In genomic region chr15:84418266-84418610, GRCm38 (mm10) we compare ENCODE assay signal across 20 mouse cellular contexts. TPM values are rescaled to one million over a fixed set of nuclear protein-coding genes. Genes with fewer than 3 reads are reported as not detected.
DNase-seq lines count a peak whose midpoint lies in the region; ATAC-seq and TF ChIP-seq lines count a peak whose summit lies in the region.
"Had no signal": no experiment of that assay in that cellular context is flagged by ENCODE, and none has a peak within 500 bp of the region (broad histone marks: within the 10 kb centered on the region; RNA-seq: fewer than 3 reads in every experiment).

No protein-coding gene starts in this region.

- TF ChIP-seq CTCF in olfactory bulb, adult 2 months (IDR thresholded peaks at IDR 0.05; ENCODE audit: insufficient read depth, low read depth, low read length): no peak

- H3K27ac ChIP-seq in forebrain, embryonic 13.5 days: peak overlapping the region; percentile 92
- peak overlapping the region; percentile 80 for H3K27ac ChIP-seq in hindbrain, embryonic 12.5 days
- peak overlapping the region; percentile 92 for H3K27ac ChIP-seq in midbrain, embryonic 13.5 days
- H3K27ac ChIP-seq in olfactory bulb, adult 2 months (ENCODE audit: insufficient read depth, low read depth, low read length): peak overlapping the region; percentile 96
- H3K27ac ChIP-seq: heart, embryonic 10.5 days; limb, embryonic 12.5 days; liver, embryonic 14.5 days had no signal

- DNase-seq in T-cell, adult 2 months (ENCODE audit: low spot score): no peak
- no peak for DNase-seq in heart, postnatal 36 days
- DNase-seq: adrenal gland, postnatal 25 days; cerebellum, adult 8-10 months; gastrocnemius, postnatal 36 days; heart, postnatal 4 days; kidney, adult 11 months; kidney, postnatal 25 days; layer of hippocampus, postnatal 36 days; right cerebral cortex, postnatal 14 days had no signal

- no peaks in the 10 kb centered on the region for H3K36me3 ChIP-seq in forebrain, embryonic 13.5 days (ENCODE audit: poor library complexity, severe bottlenecking)
- H3K36me3 ChIP-seq in hindbrain, embryonic 12.5 days: no peaks in the 10 kb centered on the region
- peaks cover 5% of the 10 kb centered on the region; the same call in 1 of the 2 replicates for H3K36me3 ChIP-seq in midbrain, embryonic 13.5 days
- H3K36me3 ChIP-seq: G1E; heart, embryonic 10.5 days; limb, embryonic 12.5 days had no signal

- 0 out of 2 replicates have a peak overlapping the region, but pooled peaks have one; percentile 12 for H3K4me2 ChIP-seq in forebrain, embryonic 13.5 days
- H3K4me2 ChIP-seq in hindbrain, embryonic 12.5 days (replicated peaks): no peak overlapping the region
- H3K4me2 ChIP-seq in midbrain, embryonic 13.5 days (replicated peaks): 0 out of 2 replicates have a peak overlapping the region, but pooled peaks have one; percentile 15
- H3K4me2 ChIP-seq: limb, embryonic 12.5 days had no signal

- H3K27me3 ChIP-seq in forebrain, embryonic 13.5 days: peaks cover 28% of the 10 kb centered on the region
- H3K27me3 ChIP-seq in hindbrain, embryonic 12.5 days: peaks cover 45% of the 10 kb centered on the region
- H3K27me3 ChIP-seq in midbrain, embryonic 13.5 days: peaks cover 19% of the 10 kb centered on the region; the same call in 1 of the 2 replicates

- H3K4me3 ChIP-seq in forebrain, embryonic 13.5 days: no peak overlapping the region
- no peak overlapping the region for H3K4me3 ChIP-seq in hindbrain, embryonic 12.5 days
- H3K4me3 ChIP-seq in midbrain, embryonic 13.5 days (replicated peaks): no peak overlapping the region
- H3K4me3 ChIP-seq in olfactory bulb, adult 2 months (ENCODE audit: insufficient read depth, low read depth, low read length): no peak overlapping the region
- H3K4me3 ChIP-seq: heart, embryonic 10.5 days; limb, embryonic 12.5 days had no signal

- no peak for TF ChIP-seq POLR2A in olfactory bulb, adult 2 months (IDR thresholded peaks at IDR 0.05; ENCODE audit: insufficient read depth, low read depth, low read length)

- H3K9ac ChIP-seq in forebrain, embryonic 13.5 days: peak overlapping the region; percentile 53; the same call in 1 of the 2 replicates
- no peak overlapping the region for H3K9ac ChIP-seq in hindbrain, embryonic 12.5 days
- no peak overlapping the region for H3K9ac ChIP-seq in midbrain, embryonic 13.5 days (replicated peaks)
- H3K9ac ChIP-seq: limb, embryonic 12.5 days; liver, embryonic 14.5 days had no signal

- no peaks in the 10 kb centered on the region for H3K9me3 ChIP-seq in forebrain, embryonic 13.5 days (replicated peaks)
- H3K9me3 ChIP-seq in hindbrain, embryonic 12.5 days (replicated peaks): no peaks in the 10 kb centered on the region
- no peaks in the 10 kb centered on the region for H3K9me3 ChIP-seq in midbrain, embryonic 13.5 days
- H3K9me3 ChIP-seq: heart, embryonic 10.5 days; limb, embryonic 12.5 days had no signal

- H3K4me1 ChIP-seq in forebrain, embryonic 13.5 days: peaks cover 63% of the 10 kb centered on the region
- H3K4me1 ChIP-seq in hindbrain, embryonic 12.5 days: peaks cover 43% of the 10 kb centered on the region
- peaks cover 74% of the 10 kb centered on the region for H3K4me1 ChIP-seq in midbrain, embryonic 13.5 days (replicated peaks)
- H3K4me1 ChIP-seq in olfactory bulb, adult 2 months (ENCODE audit: control insufficient read depth, insufficient read depth, low read length): peaks cover 77% of the 10 kb centered on the region

- WGBS in forebrain, embryonic 13.5 days: 20% methylated on average over 4 of the region's 4 CpGs
- 44% methylated on average over 3 of the region's 4 CpGs for WGBS in hindbrain, embryonic 12.5 days
- WGBS in midbrain, embryonic 13.5 days: 18% methylated on average over 4 of the region's 4 CpGs
- 26% methylated on average over 4 of the region's 4 CpGs for WGBS in olfactory bulb, adult 2 months

- ATAC-seq in forebrain, embryonic 13.5 days: no peak; the same call in 1 of the 2 replicates
- no peak for ATAC-seq in hindbrain, embryonic 12.5 days (ENCODE audit: low FRiP score)
- ATAC-seq in midbrain, embryonic 13.5 days: no peak; the same call in 1 of the 2 replicates
- no peak for ATAC-seq in megakaryocyte progenitor cell, adult 5-6 weeks (replicated peaks; ENCODE audit: poor library complexity)
- ATAC-seq: lung, postnatal 0 days had no signal

- intact Hi-C loops in heart, postnatal 36 days (cut with DNase I): loop anchor here (5.0 kb wide), 1 partner anchor 121 kb away; no protein-coding TSS in a partner anchor

RNA-seq across cellular contexts. Expression of gene Shisal1, which starts 28.7 kb away (rescaled TPM):
- 6.1 TPM in 2 replicates for polyA plus RNA-seq in forebrain, embryonic 13.5 days (2015; fragmentation: Nextera tagmentation; extraction: Ambion mirVana)
- 9.4 and 10.8 TPM in 2 replicates for polyA plus RNA-seq in hindbrain, embryonic 12.5 days (2016; fragmentation: Nextera tagmentation; extraction: Ambion mirVana)
- polyA plus RNA-seq in midbrain, embryonic 13.5 days (2015; fragmentation: Nextera tagmentation; extraction: Ambion mirVana): 10.8 and 11.1 TPM in 2 replicates
- not detected in 2 replicates for polyA plus RNA-seq in olfactory bulb, adult 2 months (2012; ENCODE audit: insufficient read depth, insufficient read length, low replicate concordance, missing spikeins)
- total RNA-seq in heart, postnatal 36 days (2021): 1 to 10 TPM; 1.0 to 1.1 TPM
- total RNA-seq in megakaryocyte progenitor cell, adult 5-6 weeks (2015): not detected in 2 replicates
- total RNA-seq in megakaryocyte progenitor cell, adult 5-6 weeks (2017): not detected in 2 replicates
- polyA plus RNA-seq: G1E had no signal
